Mouse (Mus musculus): ENCODE data around the gene Afmid.
"Not testable (repeated sequence)": the region's sequence is repeated elsewhere in the genome, so short reads cannot be mapped to it uniquely, and the experiment has no call there.

Gene Afmid

DNA sequence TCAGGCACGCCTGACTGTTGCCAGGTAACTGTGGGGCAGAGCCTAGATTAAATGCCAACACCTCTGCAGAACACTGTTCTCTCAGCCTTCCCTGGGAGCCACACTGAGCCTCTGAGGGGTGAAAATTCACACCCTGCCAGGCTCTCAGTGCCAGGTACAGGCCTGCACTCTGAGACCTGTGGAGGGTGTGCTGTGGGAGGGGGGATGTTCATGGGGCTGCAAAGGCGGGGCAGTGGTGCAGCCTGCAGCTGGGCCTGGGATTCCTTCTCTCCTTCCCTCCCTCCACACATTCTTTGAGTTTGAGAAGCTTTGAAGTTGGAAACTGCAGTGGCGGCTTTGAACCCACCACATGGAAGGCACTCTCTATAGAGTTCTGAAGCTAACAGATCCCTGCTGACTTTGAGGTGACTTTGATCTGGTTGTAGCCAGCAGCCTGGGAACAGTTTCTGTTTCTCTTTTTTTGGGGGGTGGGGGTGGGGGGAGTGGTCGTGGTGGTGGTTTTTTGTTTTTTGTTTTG is 31.6 kb upstream of the Afmid start:
- DNase-seq (ENCODE audit: low read depth, low spot score): no peak

- DNase-seq (ENCODE audit: low read depth, low spot score): no peak
These were observed 28.8 kb upstream of the Afmid start for GRCm38 (mm10) chr11:117796954-117797353.

DNA sequence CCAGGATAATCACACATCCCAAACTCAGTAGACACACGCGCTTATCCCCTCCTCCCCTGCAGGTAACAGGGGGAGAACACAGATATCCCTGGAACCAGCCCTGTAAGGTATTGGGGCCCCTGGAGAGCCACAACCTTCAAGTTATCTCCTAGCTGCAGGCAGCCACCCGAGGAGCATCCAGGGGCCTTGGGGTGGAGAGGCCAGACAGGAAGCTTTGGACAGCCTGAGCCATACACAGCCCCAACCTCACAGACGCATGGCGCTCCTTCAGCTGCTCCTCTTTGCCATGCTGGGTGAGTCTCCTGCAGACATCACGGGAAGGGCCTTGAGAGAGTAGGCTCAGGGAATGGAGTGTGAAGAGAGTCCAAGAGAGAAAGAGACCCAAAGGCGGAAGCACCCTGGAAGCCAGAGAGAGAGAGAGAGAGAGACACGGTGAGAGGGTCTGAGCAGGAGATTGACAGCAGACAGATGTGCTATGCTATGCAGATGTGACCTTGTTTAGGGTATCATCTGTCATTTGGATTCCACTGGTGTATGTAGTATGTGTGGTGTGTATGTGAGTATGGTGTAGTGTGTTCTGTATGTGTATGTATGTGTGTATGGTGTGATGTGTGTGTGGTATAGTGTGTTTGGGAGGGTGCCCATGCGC is 28.1 kb upstream of the Afmid start, which contains the start of gene 6030468B19Rik:
6030468B19Rik (plus strand) TSS at position 150 of the 649 bp plus-strand sequence.
- DNase-seq (ENCODE audit: low read depth, low spot score): no peak

- DNase-seq (ENCODE audit: low read depth, low spot score): no peak
These were observed 27.6 kb upstream of the Afmid start for GRCm38 (mm10) chr11:117798160-117798541.

- DNase-seq (ENCODE audit: low read depth, low spot score): no peak
These were observed 26.6 kb upstream of the Afmid start for GRCm38 (mm10) chr11:117799174-117799573.

GRCm38 (mm10) chr11:117800038-117800437 is 25.7 kb upstream of the Afmid start:
- DNase-seq (ENCODE audit: low read depth, low spot score): no peak

DNA sequence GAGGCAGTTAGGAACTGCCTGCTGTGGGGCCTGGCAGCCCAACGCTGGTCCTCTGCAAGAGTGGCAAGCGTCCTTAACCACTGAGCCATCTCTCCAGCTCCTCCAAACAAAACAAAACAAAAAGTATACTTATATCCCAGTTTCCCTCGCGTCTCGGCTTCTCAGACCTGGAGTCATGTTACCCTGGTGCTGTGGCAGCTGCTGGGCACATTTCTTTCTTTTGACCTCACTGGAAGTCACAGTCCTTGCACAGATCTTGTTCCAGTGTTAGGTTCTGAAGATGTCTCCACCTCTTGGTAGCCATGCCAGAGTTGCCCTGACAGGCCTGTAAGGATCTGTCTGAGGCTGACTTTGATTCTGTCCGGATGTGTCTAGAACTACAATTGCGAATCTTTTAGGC is 24.1 kb upstream of the Afmid start:
- DNase-seq (ENCODE audit: low read depth, low spot score): no peak

- no peak for DNase-seq (ENCODE audit: low read depth, low spot score)
These were observed 22.5 kb upstream of the Afmid start for GRCm38 (mm10) chr11:117803166-117803688.

GRCm38 (mm10) chr11:117806781-117807180 is 18.9 kb upstream of the Afmid start:
- DNase-seq (ENCODE audit: low read depth, low spot score): no peak

DNA sequence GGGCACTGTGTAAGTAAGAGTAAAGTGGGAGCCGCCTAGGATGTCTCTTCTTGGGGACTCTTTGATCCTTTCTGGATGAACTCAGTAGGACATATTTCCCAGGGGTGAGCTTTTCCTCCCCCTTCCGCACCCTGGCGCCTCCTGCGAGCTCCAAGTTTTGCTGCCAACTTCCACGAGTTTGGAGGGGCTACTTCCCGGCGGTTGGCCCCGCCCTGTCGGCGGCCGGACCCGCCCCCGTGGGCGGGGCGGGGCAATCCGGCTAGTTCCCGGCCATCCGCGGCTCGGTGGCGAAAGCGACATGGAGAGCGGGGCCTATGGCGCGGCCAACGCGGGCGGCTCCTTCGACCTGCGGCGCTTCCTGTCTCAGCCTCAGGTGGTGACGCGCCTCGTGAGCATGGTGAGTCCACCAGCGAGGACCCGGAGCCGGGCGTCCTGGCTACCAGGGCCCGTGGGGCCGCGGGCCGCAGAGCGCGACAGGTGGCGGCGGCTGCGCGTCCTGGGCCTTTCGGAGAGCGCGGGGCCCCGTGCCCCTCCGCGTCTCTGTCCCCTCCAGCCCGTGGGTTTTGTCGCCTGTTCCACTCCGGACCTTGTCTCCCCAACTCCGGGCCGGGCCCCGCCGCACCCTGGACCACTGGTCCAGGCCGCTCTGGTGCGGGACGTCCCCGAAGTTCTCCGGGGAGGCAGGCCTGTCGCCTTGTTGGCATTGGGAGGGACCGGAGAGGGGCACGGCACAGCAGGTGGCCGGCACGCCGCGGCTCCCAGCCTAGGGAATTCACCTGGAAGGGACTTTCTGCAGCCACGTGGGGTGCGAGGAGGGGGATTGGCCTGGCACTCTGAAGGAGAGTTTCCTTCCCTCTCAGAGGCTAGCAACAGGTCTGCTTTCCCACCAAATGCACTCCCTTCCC is 16.1 kb upstream of the Afmid start, which contains the start of the genes Gm20708 and Syngr2:
Gm20708 (plus strand) TSS at position 262 of the 905 bp plus-strand sequence.
Syngr2 (plus strand) TSS at position 262 of the 905 bp plus-strand sequence.
- peak; percentile 49 for DNase-seq (ENCODE audit: low read depth, low spot score)

DNA sequence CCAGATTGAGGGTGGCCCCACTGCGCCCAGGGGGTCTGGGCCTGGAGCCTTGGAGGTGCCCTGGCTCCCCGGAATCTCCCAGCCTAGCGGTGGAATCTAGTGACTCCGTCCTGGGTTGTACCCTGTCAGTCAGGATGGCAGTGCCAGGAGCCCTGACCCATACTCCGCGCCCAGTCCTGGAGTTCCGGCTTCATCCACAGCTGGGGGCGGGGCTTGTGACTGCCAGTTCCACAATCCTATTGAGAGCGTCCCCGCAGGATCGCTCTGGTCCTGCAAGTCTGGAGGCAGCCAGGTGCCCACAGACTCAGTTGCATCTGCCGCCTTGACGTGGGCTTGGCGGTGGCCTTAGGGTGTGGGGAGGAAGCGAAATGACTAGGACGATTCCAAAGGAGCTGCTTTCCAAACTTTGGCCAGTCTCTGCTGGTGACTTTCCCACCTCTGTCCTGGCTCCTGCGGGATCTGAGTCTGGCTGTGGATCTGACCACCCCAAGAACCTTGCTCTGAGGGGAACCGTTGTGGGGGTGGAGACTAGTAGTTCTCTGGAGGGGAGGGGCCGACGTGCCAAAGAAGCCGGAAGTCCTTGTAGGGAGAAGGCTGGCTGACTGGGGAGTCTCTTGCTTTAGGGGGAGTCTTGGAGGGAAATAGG is 15.2 kb upstream of the Afmid start:
- DNase-seq (ENCODE audit: low read depth, low spot score): peak; percentile 91

GRCm38 (mm10) chr11:117813867-117814266 is 11.9 kb upstream of the Afmid start:
- no peak for DNase-seq (ENCODE audit: low read depth, low spot score)

GRCm38 (mm10) chr11:117814704-117815366 is 10.9 kb upstream of the Afmid start:
- DNase-seq (ENCODE audit: low read depth, low spot score): no peak

DNA sequence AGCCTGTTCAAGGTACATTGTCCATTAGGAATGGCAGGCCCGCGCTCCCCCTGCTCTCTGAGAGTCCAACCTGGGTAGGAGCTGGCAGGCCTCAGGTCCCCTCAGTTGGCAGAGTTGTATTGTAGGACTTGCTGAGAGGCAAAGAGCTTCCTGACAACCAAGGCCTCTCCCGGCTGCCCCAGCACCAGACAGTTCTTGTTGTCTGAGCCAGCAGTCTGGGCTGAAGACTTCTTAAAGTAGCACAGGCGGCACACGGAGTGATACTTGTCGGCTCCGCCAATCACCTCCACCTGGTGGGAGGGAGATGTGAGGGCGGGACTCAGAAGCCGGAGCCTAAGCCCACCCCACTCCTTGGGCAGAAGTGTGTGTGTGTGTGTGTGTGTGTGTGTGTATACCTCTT is 9.9 kb upstream of the Afmid start:
- not testable (repeated sequence) for DNase-seq (ENCODE audit: low read depth, low spot score)

DNA sequence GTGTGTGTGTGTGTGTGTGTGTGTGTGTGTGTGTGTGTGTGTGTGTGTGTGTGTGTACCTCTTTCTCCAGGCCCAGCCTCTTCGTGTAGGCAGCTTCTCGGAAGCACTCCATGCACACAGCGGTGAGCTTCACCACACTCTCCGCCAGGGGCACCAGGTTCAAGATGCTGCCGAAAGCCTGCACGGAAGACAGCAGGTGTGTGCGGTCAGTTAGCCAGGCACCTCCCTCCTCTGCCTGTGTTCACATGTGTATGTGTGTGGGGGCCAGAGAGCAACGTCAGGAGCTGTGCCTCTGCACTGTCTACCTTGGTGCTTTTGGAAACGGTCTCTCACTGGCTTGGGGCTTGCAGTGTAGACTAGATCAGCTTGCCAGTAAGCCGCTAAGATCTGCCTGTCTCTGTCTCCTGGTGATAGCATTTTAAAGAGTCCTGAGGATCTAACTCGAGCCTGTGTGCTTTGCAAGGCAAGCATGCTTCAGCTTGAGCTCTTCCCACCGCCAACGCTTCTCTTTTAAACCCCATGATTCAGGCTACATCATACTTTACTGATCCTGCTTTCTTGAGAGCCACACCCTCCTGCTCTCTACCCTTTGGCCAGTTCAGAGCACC is 9.2 kb upstream of the Afmid start:
- DNase-seq (ENCODE audit: low read depth, low spot score): no peak

GRCm38 (mm10) chr11:117819095-117819494 is 6.6 kb upstream of the Afmid start:
- DNase-seq (ENCODE audit: low read depth, low spot score): no peak

DNA sequence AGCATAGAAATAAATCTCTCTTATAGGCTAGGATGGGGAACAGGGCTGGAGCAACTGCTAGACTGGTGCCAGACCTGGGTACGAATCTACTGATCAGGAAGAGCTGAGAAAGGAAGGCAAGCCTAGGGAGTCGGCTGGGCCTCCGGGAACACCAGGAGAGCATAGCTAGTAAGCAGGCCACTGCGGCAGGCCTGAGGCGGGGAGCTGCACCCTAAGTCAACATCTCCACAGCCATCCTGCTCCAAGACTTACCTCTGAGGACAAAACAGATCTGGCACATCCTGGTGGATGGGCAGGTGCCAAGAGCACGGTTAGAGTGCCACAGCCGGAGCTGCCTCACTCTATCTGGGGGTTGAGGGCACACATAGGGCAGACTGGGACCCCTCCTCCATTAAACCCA is 5.6 kb upstream of the Afmid start:
- no peak for DNase-seq (ENCODE audit: low read depth, low spot score)

GRCm38 (mm10) chr11:117821868-117822267 is 3.9 kb upstream of the Afmid start:
- DNase-seq (ENCODE audit: low read depth, low spot score): no peak

DNA sequence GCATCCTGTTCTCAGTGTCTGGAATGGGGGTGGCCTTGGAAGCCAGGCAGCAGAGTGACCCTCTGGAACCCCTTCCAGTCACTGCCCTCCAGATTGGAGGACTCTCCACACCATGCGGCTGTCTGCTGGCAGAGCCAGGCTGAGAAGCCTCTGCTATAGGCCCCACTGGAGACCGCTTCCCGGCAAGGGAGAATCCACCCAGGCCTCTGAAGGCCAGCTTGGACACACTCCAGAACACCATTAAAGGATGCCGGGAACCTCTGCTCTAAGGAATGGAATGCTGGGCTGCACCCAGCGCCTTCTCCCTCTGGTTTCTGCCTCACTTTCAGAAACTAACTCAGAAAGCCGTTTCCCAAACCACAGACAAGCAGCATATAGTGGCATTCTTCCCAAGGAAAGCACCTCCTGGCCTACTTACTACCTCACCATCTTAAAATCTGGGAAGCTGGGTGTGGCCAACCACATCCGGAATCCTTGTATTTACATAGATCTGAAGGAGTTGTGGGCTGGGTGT is 2.9 kb upstream of the Afmid start:
- DNase-seq (ENCODE audit: low read depth, low spot score): peak; percentile 63

GRCm38 (mm10) chr11:117823411-117823810 is 2.3 kb upstream of the Afmid start:
- DNase-seq (ENCODE audit: low read depth, low spot score): peak; percentile 54

All from ES-CJ7 (cell line).